Mouse (Mus musculus): ENCODE data around the gene Itpka. TPM values are rescaled to one million over a fixed set of nuclear protein-coding genes. Genes with fewer than 3 reads are reported as not detected.
"Not testable (repeated sequence)": the region's sequence is repeated elsewhere in the genome, so short reads cannot be mapped to it uniquely, and the experiment has no call there.

Gene Itpka
- 251 and 279 TPM in 2 replicates for polyA plus RNA-seq (2012; rRNA removed)

DNA sequence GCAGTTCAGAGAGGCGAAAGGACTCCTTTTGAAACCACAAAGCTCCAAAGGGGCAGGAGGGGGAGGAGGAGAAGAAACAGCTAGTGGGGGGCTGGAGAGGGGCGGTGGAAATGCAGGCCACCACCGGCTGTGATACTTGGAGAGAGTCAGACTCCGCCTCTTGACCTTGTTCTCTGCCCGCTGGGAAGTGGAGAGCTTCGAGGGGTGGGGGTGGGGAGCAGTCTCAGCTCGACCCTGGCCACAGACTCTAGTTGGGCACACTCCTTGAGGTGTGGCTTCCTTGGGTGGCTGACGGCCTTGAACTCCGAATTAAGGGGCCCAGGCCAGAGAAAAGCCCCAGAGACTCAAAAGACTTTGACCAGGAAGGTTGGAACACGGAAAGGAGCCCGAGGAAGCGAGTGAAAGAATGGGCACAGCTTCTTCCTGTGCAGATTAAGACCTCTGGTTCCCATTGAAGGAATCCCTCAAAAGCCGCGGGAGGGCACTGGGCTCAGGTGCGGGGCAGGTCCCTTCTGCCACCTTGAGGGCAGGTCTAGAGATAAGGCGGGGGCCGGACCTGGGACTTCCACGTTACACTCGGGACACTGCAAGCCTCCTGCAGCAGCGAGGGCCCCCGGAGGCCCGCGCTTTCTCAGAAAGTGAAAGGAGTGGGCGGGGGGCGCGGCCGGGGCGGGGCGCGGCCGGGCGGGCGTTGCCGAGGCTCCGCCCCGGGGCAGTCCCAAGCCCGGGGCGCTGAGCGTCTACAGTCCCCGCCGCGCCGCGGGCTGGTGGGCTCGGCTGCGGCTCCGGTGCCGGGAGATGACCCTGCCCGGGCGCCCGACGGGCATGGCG is at the start of gene Itpka:
Gene Itpka (plus strand): TSS at position 757 of the 831 bp plus-strand sequence.
- Histone ChIP-seq H3K27ac (ENCODE audit: insufficient read depth, low read length) (peak within 1 kb of the TSS; percentile 93), H3K4me3 (ENCODE audit: insufficient read depth, low read length) (peak within 1 kb of the TSS; percentile 93), H3K4me1 (ENCODE audit: control insufficient read depth, insufficient read depth, low read length) (peaks cover 1% of the 10 kb centered on the region)
- TF ChIP-seq POLR2A (IDR thresholded peaks at IDR 0.05; ENCODE audit: extremely low read depth, insufficient read depth, low read length) = peak; percentile 61; the same call in 1 of the 2 replicates
- TF ChIP-seq CTCF (IDR thresholded peaks at IDR 0.05; ENCODE audit: extremely low read depth, insufficient read depth, low read length) = no peak

DNA sequence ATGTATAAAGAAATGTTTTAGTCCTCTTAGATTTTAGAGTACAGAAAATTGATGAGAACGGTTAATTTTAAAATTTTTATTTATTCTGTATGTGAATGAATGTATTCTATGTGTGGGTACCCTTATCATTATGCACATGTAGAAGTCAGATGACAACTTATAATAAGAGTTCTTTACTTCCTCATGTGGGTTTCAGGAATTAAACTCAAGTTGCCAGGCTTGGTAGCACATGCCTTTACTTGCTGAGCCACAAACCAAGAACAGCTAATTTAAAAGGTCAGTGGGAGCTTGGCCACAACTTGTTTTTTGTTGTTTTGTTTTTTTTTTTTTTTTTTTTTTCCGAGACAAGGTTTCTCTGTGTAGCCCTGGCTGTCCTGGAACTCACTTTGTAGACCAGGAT is 47.3 kb upstream of the Itpka start:
- Histone ChIP-seq H3K27ac (ENCODE audit: insufficient read depth, low read length) (no peak overlapping the region), H3K4me3 (ENCODE audit: insufficient read depth, low read length) (no peak overlapping the region), H3K4me1 (ENCODE audit: control insufficient read depth, insufficient read depth, low read length) (peaks cover 2% of the 10 kb centered on the region; the same call in 1 of the 2 replicates)
- no peak for TF ChIP-seq POLR2A (IDR thresholded peaks at IDR 0.05; ENCODE audit: extremely low read depth, insufficient read depth, low read length)
- no peak for TF ChIP-seq CTCF (IDR thresholded peaks at IDR 0.05; ENCODE audit: extremely low read depth, insufficient read depth, low read length)

DNA sequence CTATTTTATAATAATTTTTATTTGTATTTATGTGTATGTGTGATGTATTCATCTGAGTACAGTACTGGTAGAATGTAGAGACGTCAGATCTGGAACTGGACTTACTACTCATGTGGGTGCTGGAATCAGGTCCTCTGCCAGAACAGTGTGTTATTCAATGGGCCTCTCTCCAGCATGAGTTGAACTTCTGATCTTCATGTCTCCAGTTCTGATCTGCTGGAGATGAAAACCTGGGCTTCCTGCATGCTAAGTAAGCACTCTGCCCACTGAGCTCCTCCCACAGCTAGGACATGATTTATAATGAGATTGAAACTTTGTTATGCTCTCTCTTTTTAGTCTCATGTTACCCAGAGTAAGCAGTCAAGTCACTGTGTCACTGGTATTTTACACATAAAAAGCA is 46.0 kb upstream of the Itpka start:
- H3K4me1 ChIP-seq (ENCODE audit: control insufficient read depth, insufficient read depth, low read length) = peaks cover 4% of the 10 kb centered on the region; the same call in 1 of the 2 replicates
- no peak overlapping the region for H3K27ac ChIP-seq (ENCODE audit: insufficient read depth, low read length)
- H3K4me3 ChIP-seq (ENCODE audit: insufficient read depth, low read length) = no peak overlapping the region
- TF ChIP-seq CTCF (IDR thresholded peaks at IDR 0.05; ENCODE audit: extremely low read depth, insufficient read depth, low read length) (no peak), POLR2A (IDR thresholded peaks at IDR 0.05; ENCODE audit: extremely low read depth, insufficient read depth, low read length) (no peak)

DNA sequence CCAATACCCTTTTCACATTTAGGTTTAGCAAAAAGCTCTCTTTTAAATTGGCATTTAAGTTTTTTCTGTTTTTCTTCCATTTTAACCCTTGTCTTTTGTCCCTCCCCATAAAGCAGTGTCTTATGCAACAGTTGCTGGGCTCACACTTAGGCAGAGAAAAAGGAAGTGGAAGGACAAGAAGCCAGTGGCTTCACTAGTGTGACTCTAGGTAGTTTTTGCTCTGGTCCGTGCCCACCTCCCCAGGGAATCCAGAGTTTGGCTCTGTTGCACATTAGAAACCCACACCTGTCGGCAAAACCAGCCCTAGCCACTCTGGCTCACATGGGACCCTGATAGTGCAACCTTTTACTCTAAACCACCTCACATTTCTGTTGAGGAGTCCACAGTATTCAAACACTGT is 43.7 kb upstream of the Itpka start:
- Histone ChIP-seq H3K4me3 (ENCODE audit: insufficient read depth, low read length) (no peak overlapping the region), H3K4me1 (ENCODE audit: control insufficient read depth, insufficient read depth, low read length) (peaks cover 4% of the 10 kb centered on the region; the same call in 1 of the 2 replicates), H3K27ac (ENCODE audit: insufficient read depth, low read length) (no peak overlapping the region)
- no peak for TF ChIP-seq POLR2A (IDR thresholded peaks at IDR 0.05; ENCODE audit: extremely low read depth, insufficient read depth, low read length)
- no peak for TF ChIP-seq CTCF (IDR thresholded peaks at IDR 0.05; ENCODE audit: extremely low read depth, insufficient read depth, low read length)

DNA sequence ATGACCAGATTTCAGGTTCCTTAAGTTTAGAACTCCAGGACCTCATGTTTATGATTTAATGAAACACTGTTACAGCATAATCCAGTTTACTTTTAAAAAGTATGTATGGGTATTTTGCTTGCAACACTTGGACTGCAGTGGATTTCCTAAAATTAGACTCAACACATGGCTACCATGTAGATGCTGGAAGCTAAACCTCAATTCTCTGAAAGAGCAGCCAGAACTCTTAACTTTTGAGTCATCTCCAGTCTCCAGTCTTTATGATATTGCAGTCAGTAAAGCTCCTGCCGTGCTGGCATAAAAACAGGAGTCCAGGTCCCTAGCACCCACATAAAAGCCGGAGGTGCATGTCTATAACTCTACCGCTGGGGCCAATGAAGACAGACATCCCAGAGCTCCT is 42.2 kb upstream of the Itpka start:
- no peak overlapping the region for H3K27ac ChIP-seq (ENCODE audit: insufficient read depth, low read length)
- TF ChIP-seq POLR2A (IDR thresholded peaks at IDR 0.05; ENCODE audit: extremely low read depth, insufficient read depth, low read length) (no peak), CTCF (IDR thresholded peaks at IDR 0.05; ENCODE audit: extremely low read depth, insufficient read depth, low read length) (no peak)
- H3K4me3 ChIP-seq (ENCODE audit: insufficient read depth, low read length) = no peak overlapping the region
- H3K4me1 ChIP-seq (ENCODE audit: control insufficient read depth, insufficient read depth, low read length) = peaks cover 4% of the 10 kb centered on the region; the same call in 1 of the 2 replicates

DNA sequence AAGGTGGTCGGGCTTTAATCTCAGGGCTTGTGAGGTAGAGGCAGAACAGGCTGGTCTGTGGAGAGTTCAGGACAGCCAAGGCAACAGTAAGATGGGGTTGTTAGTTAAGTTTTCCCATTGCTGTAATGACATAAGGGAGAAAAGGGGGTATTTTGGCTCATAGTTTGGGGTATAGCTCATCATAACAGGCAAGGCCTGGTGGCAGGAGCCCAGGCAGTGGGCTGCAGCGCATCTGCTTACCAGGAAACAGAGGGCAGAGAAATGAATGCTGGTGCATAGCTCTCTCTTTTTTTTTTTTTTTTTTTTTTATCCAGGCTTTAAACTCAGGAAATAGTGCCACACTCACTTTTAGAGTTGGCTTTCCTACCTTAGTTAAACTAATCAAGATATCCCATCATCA is 39.0 kb upstream of the Itpka start:
- TF ChIP-seq POLR2A (IDR thresholded peaks at IDR 0.05; ENCODE audit: extremely low read depth, insufficient read depth, low read length) (no peak), CTCF (IDR thresholded peaks at IDR 0.05; ENCODE audit: extremely low read depth, insufficient read depth, low read length) (no peak)
- no peak overlapping the region for H3K4me3 ChIP-seq (ENCODE audit: insufficient read depth, low read length)
- H3K27ac ChIP-seq (ENCODE audit: insufficient read depth, low read length) = no peak overlapping the region

DNA sequence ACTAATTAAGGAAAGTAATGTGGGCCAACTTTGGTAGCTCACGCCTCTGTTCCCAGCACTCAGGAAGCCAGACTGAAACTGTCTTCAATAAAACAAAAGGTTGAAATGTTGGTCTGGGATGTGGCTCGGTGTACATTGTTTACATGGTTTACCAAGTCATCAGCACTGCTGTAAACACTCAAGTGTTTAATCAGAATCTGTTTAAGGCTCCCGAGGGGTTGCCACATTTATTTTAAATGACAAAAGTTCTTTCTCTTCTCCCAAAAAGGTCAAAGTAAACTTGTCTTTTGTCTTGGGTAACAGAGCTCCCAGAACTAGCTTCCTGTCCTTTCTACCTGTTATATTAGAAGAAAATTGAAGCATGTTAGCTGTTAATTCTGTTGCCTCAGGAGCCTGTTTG is 34.5 kb upstream of the Itpka start:
- H3K4me1 ChIP-seq (ENCODE audit: control insufficient read depth, insufficient read depth, low read length) = no peaks in the 10 kb centered on the region
- no peak overlapping the region for H3K4me3 ChIP-seq (ENCODE audit: insufficient read depth, low read length)
- TF ChIP-seq CTCF (IDR thresholded peaks at IDR 0.05; ENCODE audit: extremely low read depth, insufficient read depth, low read length) (no peak), POLR2A (IDR thresholded peaks at IDR 0.05; ENCODE audit: extremely low read depth, insufficient read depth, low read length) (no peak)
- no peak overlapping the region for H3K27ac ChIP-seq (ENCODE audit: insufficient read depth, low read length)

More for the DNA sequence above, 39.0 kb upstream of the Itpka start:
- peaks cover 3% of the 10 kb centered on the region; the same call in 1 of the 2 replicates for H3K4me1 ChIP-seq (ENCODE audit: control insufficient read depth, insufficient read depth, low read length)

DNA sequence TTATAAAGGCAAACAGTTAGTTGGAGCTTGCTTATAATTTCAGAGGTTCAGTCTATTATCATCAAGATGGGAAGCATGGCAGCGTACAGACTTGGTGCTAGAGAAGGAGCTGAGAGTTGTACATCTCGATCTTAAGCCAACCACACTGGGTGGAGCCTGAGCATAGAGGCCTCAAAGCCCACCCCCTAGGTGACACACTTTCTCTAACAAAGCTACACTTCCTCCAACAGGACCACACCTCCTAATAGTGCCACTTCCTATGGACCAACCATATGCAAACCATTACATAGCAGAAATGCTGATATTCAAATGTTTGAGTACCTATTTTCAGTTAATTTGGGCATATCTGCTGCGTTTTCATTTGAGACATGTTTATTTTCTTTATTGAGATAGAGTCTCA is 32.1 kb upstream of the Itpka start:
- no peak for TF ChIP-seq CTCF (IDR thresholded peaks at IDR 0.05; ENCODE audit: extremely low read depth, insufficient read depth, low read length)
- no peak for TF ChIP-seq POLR2A (IDR thresholded peaks at IDR 0.05; ENCODE audit: extremely low read depth, insufficient read depth, low read length)
- H3K27ac ChIP-seq (ENCODE audit: insufficient read depth, low read length) = no peak overlapping the region
- no peak overlapping the region for H3K4me3 ChIP-seq (ENCODE audit: insufficient read depth, low read length)
- no peaks in the 10 kb centered on the region for H3K4me1 ChIP-seq (ENCODE audit: control insufficient read depth, insufficient read depth, low read length)

DNA sequence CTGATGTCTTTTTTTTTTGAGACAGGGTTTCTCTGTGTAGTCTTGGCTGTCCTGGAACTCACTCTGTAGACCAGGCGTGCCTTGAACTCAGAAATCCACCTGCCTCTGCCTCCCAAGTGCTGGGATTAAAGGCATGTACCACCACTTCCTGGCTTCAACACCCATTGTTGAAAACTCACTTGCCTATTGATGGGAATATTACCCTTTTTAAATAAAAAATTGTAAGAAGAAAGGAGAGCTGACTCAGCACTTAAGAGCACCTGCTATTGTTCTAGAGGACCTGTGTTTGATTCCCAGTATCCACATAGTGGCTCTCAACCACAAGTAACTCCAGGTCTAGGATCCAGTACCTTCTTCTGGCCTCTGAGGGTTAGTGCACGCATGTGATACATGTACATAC is 26.3 kb upstream of the Itpka start:
- H3K4me1 ChIP-seq (ENCODE audit: control insufficient read depth, insufficient read depth, low read length); H3K27ac ChIP-seq (ENCODE audit: insufficient read depth, low read length); H3K4me3 ChIP-seq (ENCODE audit: insufficient read depth, low read length): not testable (repeated sequence)

DNA sequence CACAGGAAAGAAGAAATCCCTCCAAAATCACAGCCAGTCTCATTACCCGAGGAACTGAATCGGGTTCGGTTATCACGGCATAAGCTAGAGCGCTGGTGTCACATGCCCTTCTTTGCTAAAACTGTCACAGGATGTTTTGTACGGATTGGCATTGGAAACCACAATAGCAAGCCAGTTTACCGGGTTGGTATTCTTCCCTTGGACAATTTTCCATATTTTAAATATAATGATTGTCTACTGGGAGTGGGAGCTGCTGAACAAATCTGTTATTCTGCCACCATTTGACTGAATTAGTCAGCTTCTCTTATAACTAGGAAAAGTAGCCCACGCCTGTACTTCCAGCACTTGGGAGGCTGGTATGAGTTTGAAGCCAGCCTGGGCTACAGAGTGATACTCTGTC is 21.1 kb upstream of the Itpka start:
- no peak overlapping the region for H3K4me3 ChIP-seq (ENCODE audit: insufficient read depth, low read length)
- no peaks in the 10 kb centered on the region for H3K4me1 ChIP-seq (ENCODE audit: control insufficient read depth, insufficient read depth, low read length)
- TF ChIP-seq CTCF (IDR thresholded peaks at IDR 0.05; ENCODE audit: extremely low read depth, insufficient read depth, low read length) = no peak
- no peak for TF ChIP-seq POLR2A (IDR thresholded peaks at IDR 0.05; ENCODE audit: extremely low read depth, insufficient read depth, low read length)
- no peak overlapping the region for H3K27ac ChIP-seq (ENCODE audit: insufficient read depth, low read length)
